Mouse (Mus musculus) lung, embryonic 15.5 days (tissue): ENCODE measurements at regions not wholly inside any gene's neighbourhood (a gene's known extent, or its start where the extent isn't known, plus 50 kb on each side); places are given as distances from the start of the nearest gene placed in this dataset.
A peak's percentile ranks its signal among the peaks of the same experiment; 100 is the strongest.

Source experiments
- ATAC-seq: fragments of 200-750 bp; cut with Nextera tagmentation; 2 replicates; pipeline ENCODE4 v1.8.0; 2017; ENCODE audit warnings: moderate number of reproducible peaks, borderline replicate concordance; ENCODE audit not compliant: low FRiP score, low TSS enrichment; ENCODE audit errors: extremely low read depth
- H3K27ac ChIP-seq: fragments of 300-500 bp; sonication (generic); 2 replicates; pipeline ENCODE4 v1.5.1; 2015; ENCODE audit warnings: moderate library complexity, mild to moderate bottlenecking, inconsistent platforms
- H3K27me3 ChIP-seq: fragments of 300-500 bp; sonication (generic); 2 replicates; pipeline ENCODE4 v1.6.1; 2015; ENCODE audit warnings: inconsistent platforms
- H3K36me3 ChIP-seq: fragments of 300-500 bp; sonication (generic); 2 replicates; pipeline ENCODE4 v1.6.1; 2015; ENCODE audit warnings: inconsistent platforms
- H3K4me1 ChIP-seq: fragments of 300-500 bp; sonication (generic); 2 replicates; pipeline ENCODE4 v1.6.1; 2015; ENCODE audit warnings: inconsistent platforms
- H3K4me2 ChIP-seq: fragments of 300-500 bp; sonication (generic); 2 replicates; pipeline ENCODE4 v1.6.1; 2015; ENCODE audit warnings: inconsistent platforms, mild to moderate bottlenecking, moderate library complexity
- H3K4me3 ChIP-seq: fragments of 300-500 bp; sonication (generic); 2 replicates; pipeline ENCODE4 v1.5.1; 2015; ENCODE audit warnings: mild to moderate bottlenecking, inconsistent platforms
- H3K9ac ChIP-seq: fragments of 300-500 bp; sonication (generic); 2 replicates; pipeline ENCODE4 v1.6.1; 2015; ENCODE audit warnings: inconsistent platforms
- H3K9me3 ChIP-seq: fragments of 300-500 bp; sonication (generic); 2 replicates; pipeline ENCODE4 v1.6.1; 2016; ENCODE audit warnings: inconsistent platforms
- whole genome bisulfite sequencing: fragments of 180-500 bp; shearing (Covaris S2); methylation state at CpG from one replicate; pipeline ENCODE4 v1.1.7; 2015; 5-methylcytosine and 5-hydroxymethylcytosine counted together

- Histone ChIP-seq H3K27ac (no peak overlapping the region), H3K9me3 (no peaks in the 10 kb centered on the region), H3K4me3 (no peak overlapping the region), H3K9ac (no peak overlapping the region), H3K36me3 (no peaks in the 10 kb centered on the region), H3K27me3 (no peaks in the 10 kb centered on the region), H3K4me2 (no peak overlapping the region), H3K4me1 (no peaks in the 10 kb centered on the region)
- ATAC-seq = no peak
- WGBS = 44% methylated on average over 11 of the region's 11 CpGs
Observed at GRCm38 (mm10) chr15:57644331-57644953, 167.0 kb upstream of the Slc22a22 start.

- Histone ChIP-seq H3K27ac (no peak overlapping the region), H3K4me1 (no peaks in the 10 kb centered on the region), H3K4me3 (no peak overlapping the region), H3K27me3 (no peaks in the 10 kb centered on the region), H3K9me3 (no peaks in the 10 kb centered on the region), H3K36me3 (no peaks in the 10 kb centered on the region), H3K4me2 (no peak overlapping the region), H3K9ac (no peak overlapping the region)
- 76% methylated on average over 7 of the region's 7 CpGs for WGBS
- ATAC-seq = no peak
Observed at GRCm38 (mm10) chr15:57639115-57639514, 161.7 kb upstream of the Slc22a22 start.

GRCm38 (mm10) chr15:57633067-57633466, 155.6 kb upstream of the Slc22a22 start:
- H3K27me3 ChIP-seq = no peaks in the 10 kb centered on the region
- no peak overlapping the region for H3K4me2 ChIP-seq
- no peak overlapping the region for H3K27ac ChIP-seq
- H3K4me1 ChIP-seq = no peaks in the 10 kb centered on the region
- no peak overlapping the region for H3K4me3 ChIP-seq
- H3K9me3 ChIP-seq = no peaks in the 10 kb centered on the region
- peak; percentile 62; the same call in 1 of the 2 replicates for ATAC-seq
- WGBS = 58% methylated on average over 3 of the region's 3 CpGs
- H3K9ac ChIP-seq = no peak overlapping the region
- H3K36me3 ChIP-seq = no peaks in the 10 kb centered on the region

- H3K4me2 ChIP-seq = no peak overlapping the region
- 73% methylated on average over 8 of the region's 8 CpGs for WGBS
Observed at GRCm38 (mm10) chr15:57632537-57632936, 155.1 kb upstream of the Slc22a22 start.

GRCm38 (mm10) chr15:57618466-57618865, 141.0 kb upstream of the Slc22a22 start:
- WGBS = 79% methylated on average over 6 of the region's 6 CpGs
- Histone ChIP-seq H3K27me3 (no peaks in the 10 kb centered on the region), H3K4me2 (no peak overlapping the region), H3K4me3 (no peak overlapping the region), H3K36me3 (no peaks in the 10 kb centered on the region), H3K27ac (no peak overlapping the region), H3K9me3 (no peaks in the 10 kb centered on the region), H3K9ac (no peak overlapping the region), H3K4me1 (no peaks in the 10 kb centered on the region)
- ATAC-seq = no peak

More at GRCm38 (mm10) chr15:57632537-57632936, 155.1 kb upstream of the Slc22a22 start:
- no peak for ATAC-seq
- Histone ChIP-seq H3K4me3 (no peak overlapping the region), H3K4me1 (no peaks in the 10 kb centered on the region), H3K9ac (no peak overlapping the region), H3K27ac (no peak overlapping the region), H3K27me3 (no peaks in the 10 kb centered on the region), H3K36me3 (no peaks in the 10 kb centered on the region), H3K9me3 (no peaks in the 10 kb centered on the region)

GRCm38 (mm10) chr15:57616880-57617391, 139.5 kb upstream of the Slc22a22 start:
- no peaks in the 10 kb centered on the region for H3K4me1 ChIP-seq
- no peak overlapping the region for H3K9ac ChIP-seq
- 58% methylated on average over 11 of the region's 11 CpGs for WGBS
- H3K27me3 ChIP-seq = no peaks in the 10 kb centered on the region
- no peak for ATAC-seq
- no peaks in the 10 kb centered on the region for H3K36me3 ChIP-seq
- H3K9me3 ChIP-seq = no peaks in the 10 kb centered on the region
- no peak overlapping the region for H3K4me2 ChIP-seq
- no peak overlapping the region for H3K4me3 ChIP-seq
- no peak overlapping the region for H3K27ac ChIP-seq

GRCm38 (mm10) chr15:57610006-57610405, 132.6 kb upstream of the Slc22a22 start:
- no peak overlapping the region for H3K27ac ChIP-seq
- no peak overlapping the region for H3K4me2 ChIP-seq
- no peak overlapping the region for H3K9ac ChIP-seq
- no peaks in the 10 kb centered on the region for H3K27me3 ChIP-seq
- H3K36me3 ChIP-seq = no peaks in the 10 kb centered on the region
- no peaks in the 10 kb centered on the region for H3K4me1 ChIP-seq
- H3K4me3 ChIP-seq = no peak overlapping the region
- no peaks in the 10 kb centered on the region for H3K9me3 ChIP-seq
- 86% methylated on average over 2 of the region's 2 CpGs for WGBS
- ATAC-seq = no peak

GRCm38 (mm10) chr15:57608519-57608918, 131.1 kb upstream of the Slc22a22 start:
- Histone ChIP-seq H3K4me2 (no peak overlapping the region), H3K4me1 (no peaks in the 10 kb centered on the region), H3K27ac (no peak overlapping the region), H3K9me3 (no peaks in the 10 kb centered on the region), H3K36me3 (no peaks in the 10 kb centered on the region), H3K9ac (no peak overlapping the region), H3K27me3 (no peaks in the 10 kb centered on the region), H3K4me3 (no peak overlapping the region)
- no peak for ATAC-seq
- WGBS = 82% methylated on average over 3 of the region's 3 CpGs

GRCm38 (mm10) chr15:57600562-57600961, 123.1 kb upstream of the Slc22a22 start:
- 17% methylated on average over 6 of the region's 6 CpGs for WGBS
- Histone ChIP-seq H3K9ac (no peak overlapping the region), H3K27ac (no peak overlapping the region), H3K4me1 (no peaks in the 10 kb centered on the region), H3K9me3 (no peaks in the 10 kb centered on the region), H3K27me3 (no peaks in the 10 kb centered on the region), H3K4me2 (no peak overlapping the region), H3K36me3 (no peaks in the 10 kb centered on the region), H3K4me3 (no peak overlapping the region)
- peak; percentile 59; the same call in 1 of the 2 replicates for ATAC-seq

GRCm38 (mm10) chr15:57593326-57594004, 116.0 kb upstream of the Slc22a22 start:
- Histone ChIP-seq H3K9ac (no peak overlapping the region), H3K4me2 (no peak overlapping the region), H3K27ac (no peak overlapping the region), H3K4me3 (no peak overlapping the region), H3K27me3 (no peaks in the 10 kb centered on the region), H3K36me3 (no peaks in the 10 kb centered on the region), H3K9me3 (no peaks in the 10 kb centered on the region), H3K4me1 (peaks cover 6% of the 10 kb centered on the region)
- ATAC-seq = no peak
- WGBS = 68% methylated on average over 4 of the region's 4 CpGs

GRCm38 (mm10) chr15:57590597-57591219, 113.3 kb upstream of the Slc22a22 start:
- Histone ChIP-seq H3K27me3 (no peaks in the 10 kb centered on the region), H3K4me3 (no peak overlapping the region), H3K27ac (no peak overlapping the region), H3K36me3 (no peaks in the 10 kb centered on the region), H3K9ac (no peak overlapping the region), H3K9me3 (no peaks in the 10 kb centered on the region), H3K4me1 (peaks cover 6% of the 10 kb centered on the region), H3K4me2 (no peak overlapping the region)
- WGBS = 38% methylated on average over 7 of the region's 7 CpGs
- no peak for ATAC-seq
